Mouse (Mus musculus): Measurements from ENCODE around the gene Psmg4. TPM values are rescaled to one million over a fixed set of nuclear protein-coding genes. Genes with fewer than 3 reads are reported as not detected.

The Psmg4 gene
- polyA plus RNA-seq (2015; fragmentation: Nextera tagmentation; extraction: Ambion mirVana) = 98.8 and 136 TPM in 2 replicates

DNA sequence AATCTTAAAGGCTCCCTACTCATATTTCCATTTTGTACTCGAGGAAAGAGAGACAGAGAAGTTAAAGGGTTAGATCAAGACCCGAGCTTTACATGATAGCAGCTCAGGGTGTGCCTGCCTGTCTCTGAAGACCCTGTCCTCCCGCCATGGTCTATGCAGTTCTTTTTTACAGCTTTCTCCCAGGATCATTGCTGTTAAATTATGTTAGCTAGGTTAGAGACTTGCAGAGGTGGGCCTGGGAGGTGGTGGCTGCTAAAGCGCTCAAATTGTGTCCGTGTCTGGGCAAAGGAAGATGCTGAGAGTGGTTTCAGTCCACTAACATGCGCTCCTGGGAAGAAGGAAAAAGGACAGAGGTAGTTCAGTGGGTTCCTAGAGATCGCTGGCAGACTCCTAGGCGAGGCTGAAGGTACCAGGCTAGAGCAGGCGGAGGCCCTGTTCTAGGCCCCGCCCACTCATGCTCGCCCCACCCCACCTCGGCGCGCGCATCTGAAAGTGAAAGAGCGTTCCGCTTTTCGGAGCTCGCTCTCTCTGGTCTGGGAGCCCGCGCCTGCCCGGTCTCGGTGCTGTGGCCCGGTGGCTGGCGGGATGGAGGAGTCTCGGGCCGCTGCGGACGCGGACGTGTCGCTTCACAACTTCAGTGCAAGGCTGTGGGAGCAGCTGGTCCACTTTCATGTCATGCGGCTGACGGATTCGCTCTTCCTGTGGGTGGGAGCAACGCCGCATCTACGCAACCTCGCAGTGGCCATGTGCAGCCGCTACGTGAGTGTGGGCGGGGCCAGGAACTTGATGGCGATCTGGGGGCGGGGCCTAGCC lies at the start of gene Psmg4:
Gene Psmg4, plus strand, starts transcription at position 474 of the 813 bp plus-strand sequence.

DNA sequence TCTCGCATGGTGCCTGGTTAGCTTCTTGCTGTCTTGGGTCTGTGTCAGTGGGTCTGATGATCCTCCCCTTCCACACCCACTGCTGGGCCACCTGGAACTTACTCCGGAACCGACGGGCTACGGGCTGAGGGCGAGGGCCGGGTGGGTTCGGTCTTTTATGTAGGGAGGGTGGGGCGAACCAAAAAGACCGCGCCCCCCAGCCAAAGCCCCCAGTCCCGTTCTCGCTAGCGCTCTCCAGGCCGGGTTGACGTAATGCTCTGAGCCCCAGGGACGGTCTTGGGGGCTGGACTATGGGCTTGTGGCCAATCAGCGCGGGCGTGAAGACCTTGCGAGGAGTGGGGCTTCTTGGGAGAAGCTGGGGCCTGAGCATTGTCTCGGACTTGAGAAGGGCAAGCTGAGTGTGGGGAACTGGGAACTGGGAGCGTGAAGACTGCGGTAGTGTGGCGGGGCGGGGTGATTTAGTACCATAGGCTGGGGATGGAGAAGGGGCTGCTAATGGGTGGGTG lies 32.5 kb upstream of the Psmg4 start, which contains the start of gene Tubb2b:
Gene Tubb2b, minus strand, starts transcription at position 241 of the 506 bp plus-strand sequence.

Other genes starting within 250 kb of the Psmg4 start
- 39.7 and 54.2 TPM in 2 replicates for gene Nqo2, start 198.3 kb upstream of the Psmg4 start, polyA plus RNA-seq (2015; fragmentation: Nextera tagmentation; extraction: Ambion mirVana)
- gene Ripk1, start 160.6 kb upstream of the Psmg4 start, polyA plus RNA-seq (2015; fragmentation: Nextera tagmentation; extraction: Ambion mirVana) = 12.7 and 18.0 TPM in 2 replicates
- gene Serpinb6a, start 160.2 kb upstream of the Psmg4 start, polyA plus RNA-seq (2015; fragmentation: Nextera tagmentation; extraction: Ambion mirVana) = 205 and 267 TPM in 2 replicates
- gene Bphl, start 125.4 kb upstream of the Psmg4 start, polyA plus RNA-seq (2015; fragmentation: Nextera tagmentation; extraction: Ambion mirVana) = 68.8 and 124 TPM in 2 replicates
- 153 and 442 TPM in 2 replicates for gene Tubb2a, start 85.0 kb upstream of the Psmg4 start, polyA plus RNA-seq (2015; fragmentation: Nextera tagmentation; extraction: Ambion mirVana)
- gene Tubb2b, start 32.5 kb upstream of the Psmg4 start, polyA plus RNA-seq (2015; fragmentation: Nextera tagmentation; extraction: Ambion mirVana) = 32.6 and 114 TPM in 2 replicates
- 1.2 and 2.2 TPM in 2 replicates for gene Slc22a23, start 182.2 kb downstream of the Psmg4 start, polyA plus RNA-seq (2015; fragmentation: Nextera tagmentation; extraction: Ambion mirVana)

Measured in adrenal gland, postnatal 0 days (tissue).